Comparison of ENCODE assay signal across 11 mouse cellular contexts in genomic region chr9:90250964-90251750, GRCm38 (mm10). TPM values are rescaled to one million over a fixed set of nuclear protein-coding genes. Genes with fewer than 3 reads are reported as not detected.
DNase-seq lines count a peak whose midpoint lies in the region; ATAC-seq lines count a peak whose summit lies in the region.
"Had no signal": no experiment of that assay in that cellular context is flagged by ENCODE, and none has a peak within 500 bp of the region (broad histone marks: within the 10 kb centered on the region; RNA-seq: fewer than 3 reads in every experiment).

No protein-coding gene starts in this region.

- H3K36me3 ChIP-seq in heart, embryonic 10.5 days, result peaks cover 8% of the 10 kb centered on the region; the same call in 1 of the 2 replicates
- H3K36me3 ChIP-seq in intestine, embryonic 15.5 days, result peaks cover 17% of the 10 kb centered on the region
- H3K36me3 ChIP-seq in macrophage (ENCODE audit: inconsistent target), result peaks cover 20% of the 10 kb centered on the region; the same call in 1 of the 2 replicates

- no peaks in the 10 kb centered on the region for H3K9me3 ChIP-seq in heart, embryonic 10.5 days
- H3K9me3 ChIP-seq in intestine, embryonic 15.5 days, result no peaks in the 10 kb centered on the region

- no peak overlapping the region for H3K4me2 ChIP-seq in intestine, embryonic 15.5 days (replicated peaks)

- ATAC-seq in activated CD4-positive, CD25-positive, alpha-beta regulatory T cell, adult 4 months, result peak; percentile 17
- peak; percentile 65 for ATAC-seq in intestine, embryonic 15.5 days

- DNase-seq in heart, embryonic 10.5 days (ENCODE audit: low spot score), result no peak
- no peak for DNase-seq in heart, adult 9 months (ENCODE audit: low spot score in 2 of 2)
- DNase-seq in ovary, postnatal 36 days (ENCODE audit: low spot score), result no peak
- no peak for DNase-seq in thymus, postnatal 4 days
- no peak for DNase-seq in right cerebral cortex, postnatal 25 days
- DNase-seq: gastrocnemius, adult 2 months; kidney, adult 8-10 months had no signal

- peak overlapping the region; percentile 56; the same call in 1 of the 2 replicates for H3K27ac ChIP-seq in heart, embryonic 10.5 days
- H3K27ac ChIP-seq in intestine, embryonic 15.5 days, result no peak overlapping the region
- H3K27ac ChIP-seq in macrophage, result peak overlapping the region; percentile 63
- H3K27ac ChIP-seq: gastrocnemius, adult 2 months; layer of hippocampus, adult 2 months had no signal

- H3K4me1 ChIP-seq in heart, embryonic 10.5 days, result peaks cover 57% of the 10 kb centered on the region
- no peaks in the 10 kb centered on the region; the same call in 1 of the 2 replicates for H3K4me1 ChIP-seq in intestine, embryonic 15.5 days (replicated peaks)

- WGBS in heart, embryonic 10.5 days, result 81% methylated on average over 13 of the region's 13 CpGs
- WGBS in intestine, embryonic 15.5 days, result 68% methylated on average over 13 of the region's 13 CpGs
- WGBS in macrophage (ENCODE audit: missing documents), result 51% methylated on average over 13 of the region's 13 CpGs

- H3K27me3 ChIP-seq in heart, embryonic 10.5 days (ENCODE audit: insufficient read depth, poor library complexity, severe bottlenecking), result no peaks in the 10 kb centered on the region
- no peaks in the 10 kb centered on the region for H3K27me3 ChIP-seq in intestine, embryonic 15.5 days (replicated peaks)

- no peak overlapping the region for H3K9ac ChIP-seq in intestine, embryonic 15.5 days

- H3K4me3 ChIP-seq in heart, embryonic 10.5 days, result no peak overlapping the region
- H3K4me3 ChIP-seq in intestine, embryonic 15.5 days (replicated peaks), result no peak overlapping the region
- H3K4me3 ChIP-seq in macrophage (ENCODE audit: inconsistent target), result no peak overlapping the region
- H3K4me3 ChIP-seq: gastrocnemius, adult 2 months; layer of hippocampus, adult 2 months had no signal

- H3K79me2 ChIP-seq in macrophage (ENCODE audit: inconsistent target), result peaks cover 96% of the 10 kb centered on the region

RNA-seq across cellular contexts. Expression of gene Tbc1d2b, which starts 19.4 kb away (rescaled TPM):
- 7.2 and 8.0 TPM in 2 replicates for polyA plus RNA-seq in heart, embryonic 10.5 days (2016; fragmentation: Nextera tagmentation; extraction: Ambion mirVana)
- polyA plus RNA-seq in activated CD4-positive, CD25-positive, alpha-beta regulatory T cell, adult 4 months (2017; shearing (Covaris generic)), result 10 to 100 TPM; 10.2 to 11.4 TPM
- 14.6 and 14.9 TPM in 2 replicates for polyA plus RNA-seq in intestine, embryonic 15.5 days (2015; fragmentation: Nextera tagmentation; extraction: Ambion mirVana)
- total RNA-seq in macrophage (2018; cell fraction: chromatin; rRNA removed), result 100 to 1,000 TPM; 104 to 459 (median 241) TPM
- total RNA-seq in macrophage (2018; cell fraction: cytosol; rRNA removed), result 100 to 1,000 TPM in 2 of 26 experiments, 10 to 100 TPM in 24; 58.3 to 112 (median 76.4) TPM
- total RNA-seq in macrophage (2018; cell fraction: nucleus; rRNA removed), result 100 to 1,000 TPM; 110 to 294 (median 189) TPM
- 31.2 to 52.4 TPM (median 52.4 TPM) in 3 replicates for polyA plus RNA-seq in macrophage (2018)
